Mouse (Mus musculus): ENCODE data around the gene Lrfn2.

DNA sequence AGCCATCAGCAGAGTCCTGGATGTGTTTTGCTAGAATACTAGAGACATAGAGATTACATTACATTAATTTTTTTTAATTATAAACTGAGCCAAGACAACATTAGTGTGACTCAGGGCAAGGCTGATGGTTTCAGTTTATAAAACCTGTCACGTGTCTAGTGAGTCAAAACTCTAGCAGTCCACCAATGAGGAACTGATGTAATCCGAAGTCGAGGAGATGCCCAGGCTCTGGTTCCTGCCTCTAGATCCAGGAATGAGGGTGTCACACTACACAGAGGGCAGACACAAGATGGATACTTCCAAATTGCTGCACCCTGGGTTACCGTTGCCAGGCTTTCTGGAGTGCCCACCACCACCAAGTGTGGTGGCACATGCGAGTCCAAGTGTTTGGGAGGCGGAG, 84.0 kb downstream of the Lrfn2 start:
- TF ChIP-seq CTCF (IDR thresholded peaks at IDR 0.05; ENCODE audit: borderline replicate concordance, extremely low read depth, insufficient read depth, insufficient read length) (no peak), POLR2A (IDR thresholded peaks at IDR 0.05; ENCODE audit: borderline replicate concordance, extremely low read depth, insufficient read depth, insufficient read length, poor library complexity, severe bottlenecking) (no peak)
